Mouse (Mus musculus) R1 (cell line): ENCODE results near the gene Tmem253.

Source experiments
- DNase-seq: peaks from one replicate; pipeline ENCODE4 v3.0.0-alpha.2; 2018; ENCODE audit warnings: low read depth, low spot score

Gene Tmem253

DNA sequence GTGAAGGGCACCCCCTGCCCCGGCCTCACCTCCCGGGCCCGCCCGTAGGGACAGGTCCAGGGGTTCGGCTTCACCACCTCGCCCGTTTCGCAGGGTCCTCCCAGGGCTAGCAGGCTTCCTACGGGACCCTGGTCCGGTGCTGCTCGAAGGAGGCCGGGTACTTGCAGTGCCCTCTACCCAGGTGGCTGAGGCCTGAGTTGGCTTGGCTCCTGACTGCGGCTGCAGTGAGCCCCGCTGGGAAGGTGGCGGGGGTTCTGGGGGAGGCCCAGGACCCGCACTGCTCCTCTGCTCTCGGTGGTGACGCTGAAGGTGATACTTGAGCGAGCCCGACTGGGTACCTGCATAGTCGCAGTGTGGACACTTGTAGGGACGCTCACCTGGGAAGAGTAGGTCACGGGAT, 8.7 kb upstream of the Tmem253 start:
- no peak for DNase-seq

DNA sequence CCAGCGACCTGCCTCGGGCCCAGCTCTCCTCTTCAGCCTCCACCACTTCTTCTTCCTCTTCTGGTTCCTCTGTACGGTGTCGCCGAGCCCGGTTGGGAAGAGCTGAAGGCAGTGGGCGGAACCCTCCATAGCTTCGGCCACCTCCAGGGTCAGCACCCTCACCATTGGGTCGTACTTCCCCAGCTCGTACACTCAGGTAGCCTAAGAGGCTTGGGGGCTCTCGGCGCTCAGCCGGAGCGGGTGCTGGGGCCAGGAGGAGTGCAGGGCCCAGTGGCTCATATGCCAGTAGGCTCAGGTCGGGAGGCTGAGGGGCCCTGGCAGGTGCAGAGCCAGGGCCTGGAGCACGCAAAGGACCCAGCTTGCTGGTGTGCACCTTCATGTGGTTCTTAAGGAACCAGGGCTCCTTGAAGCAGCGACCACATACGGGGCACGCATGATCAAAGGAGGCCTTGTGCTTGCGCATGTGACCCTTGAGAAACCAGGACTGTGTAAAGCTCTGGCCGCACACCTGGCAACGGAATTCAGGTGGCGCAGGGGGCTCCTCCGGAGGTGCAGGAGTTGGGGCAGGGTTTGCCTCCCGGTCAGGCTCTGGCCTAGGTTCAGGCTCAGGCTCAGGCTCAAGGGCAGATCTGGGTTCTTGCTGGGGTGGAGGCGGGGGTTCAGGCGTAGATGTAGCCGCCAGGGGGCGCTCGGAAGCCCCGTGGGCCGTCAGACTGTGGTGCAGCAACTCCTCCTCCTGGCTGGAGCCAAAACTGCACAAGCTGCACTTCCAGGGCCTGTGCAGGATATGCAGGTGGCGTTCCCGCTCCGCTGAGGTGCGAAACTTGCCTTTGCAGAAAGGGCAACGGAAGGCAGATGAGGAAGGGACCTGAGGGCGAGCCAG, 6.9 kb upstream of the Tmem253 start:
- peak; percentile 97 for DNase-seq

DNA sequence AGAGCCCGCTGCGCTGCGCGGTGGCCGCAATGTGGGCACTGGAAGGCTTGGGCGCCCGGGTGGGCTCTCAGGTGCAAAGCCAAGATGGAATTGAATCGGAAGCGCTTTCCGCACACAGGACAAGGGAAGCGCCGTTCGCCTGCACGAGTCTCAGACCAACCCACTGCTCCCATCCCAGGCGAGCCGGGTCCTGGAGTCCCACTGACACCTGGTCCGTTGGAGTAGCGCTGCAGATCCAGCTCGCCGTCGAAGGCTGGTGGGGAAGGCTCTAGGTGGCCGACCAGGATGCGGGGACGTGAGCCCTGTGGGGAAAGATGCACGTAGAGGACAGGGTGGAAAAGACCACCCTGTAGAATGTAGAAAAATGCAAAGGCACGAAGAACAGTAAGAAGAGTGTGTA, 6.1 kb upstream of the Tmem253 start:
- no peak for DNase-seq

DNA sequence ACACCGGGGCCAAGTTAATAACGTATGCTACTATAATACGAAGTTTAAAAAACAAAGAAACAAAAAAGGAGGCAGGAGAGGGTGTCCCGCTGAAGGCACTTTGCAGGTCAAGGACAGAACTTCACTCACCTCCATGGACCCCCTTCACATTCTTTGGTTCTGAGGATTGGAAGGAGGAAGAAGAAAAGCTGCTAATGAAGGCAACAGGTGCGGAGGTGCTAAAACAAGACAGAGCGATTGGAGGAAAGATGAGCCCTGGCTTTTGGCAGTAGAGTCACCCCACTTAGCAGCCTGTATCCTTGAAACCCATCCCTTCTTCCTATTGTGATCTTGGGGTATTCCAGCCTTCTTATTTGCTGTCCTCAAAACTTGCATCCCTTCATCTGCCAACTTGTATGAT, 5.6 kb upstream of the Tmem253 start:
- DNase-seq = no peak

DNA sequence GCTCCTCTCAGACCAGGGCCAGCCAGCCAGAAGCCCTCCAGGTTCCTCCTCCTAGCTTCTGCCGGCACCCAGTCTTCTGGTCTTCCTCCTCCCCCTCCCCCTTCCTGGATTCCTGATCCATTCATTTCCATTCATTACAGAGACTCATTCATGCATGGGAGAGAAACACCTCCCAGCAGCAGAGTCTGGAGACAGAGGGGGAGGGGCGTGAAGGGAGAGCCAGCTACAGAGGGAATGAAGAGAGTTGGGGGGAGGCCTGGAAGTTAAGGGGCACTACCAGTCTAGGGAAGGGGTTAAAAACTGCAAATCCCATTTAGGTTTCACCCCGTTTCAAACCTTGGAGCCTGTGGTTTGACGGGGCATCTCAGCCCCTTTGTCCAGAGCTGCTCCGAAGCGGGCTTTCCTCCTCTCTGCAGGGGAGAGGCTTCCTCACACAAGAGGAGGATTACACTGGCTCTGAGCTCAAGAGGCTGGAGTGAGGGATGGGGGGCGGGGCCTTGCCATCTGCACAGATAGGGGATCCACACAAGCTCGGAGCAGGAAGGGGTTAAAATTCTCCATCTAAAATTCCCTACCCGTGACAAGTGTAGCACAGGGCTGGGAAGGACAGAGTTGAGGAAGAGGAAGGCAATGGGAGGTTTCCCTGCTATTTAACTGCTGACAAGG, 4.9 kb upstream of the Tmem253 start:
- peak; percentile 98 for DNase-seq

DNA sequence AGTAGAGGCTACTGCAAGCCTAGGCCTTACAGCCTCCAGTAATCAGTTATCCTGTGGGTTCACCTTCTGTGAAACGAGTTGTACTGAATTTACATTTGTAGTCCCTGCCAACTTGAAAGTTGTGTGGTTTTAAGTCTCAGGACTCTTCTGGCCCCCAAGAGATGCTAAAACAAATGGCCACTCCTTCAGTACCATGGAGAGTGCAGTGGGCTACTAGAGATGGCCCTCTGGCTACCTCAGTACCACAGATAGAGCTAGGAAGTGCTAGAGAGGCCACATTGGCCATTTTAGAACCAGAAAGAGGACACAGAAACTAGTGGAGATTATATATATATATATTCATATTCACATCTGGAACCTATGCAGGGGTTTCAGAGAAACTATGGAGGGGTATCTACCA, 3.8 kb upstream of the Tmem253 start:
- DNase-seq = peak; percentile 50

DNA sequence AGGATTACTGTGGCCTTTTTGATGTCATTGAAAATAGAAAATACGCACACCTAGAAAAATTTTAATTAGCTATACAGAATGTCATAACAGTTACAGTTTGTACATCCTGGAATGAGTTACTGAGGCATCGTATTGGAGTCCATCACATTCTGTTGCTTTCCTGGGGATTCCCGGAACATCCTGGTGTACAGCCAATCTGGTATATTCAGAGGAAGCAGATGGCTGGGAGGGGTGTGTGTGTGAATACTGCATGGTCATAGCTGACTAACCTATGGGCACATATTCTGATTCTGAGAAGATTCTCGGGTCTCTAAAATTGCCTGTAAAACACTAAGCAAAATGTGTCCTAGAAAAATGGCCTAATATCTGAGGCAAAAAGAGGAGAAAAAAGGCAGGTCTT, 3.4 kb upstream of the Tmem253 start:
- DNase-seq = no peak

DNA sequence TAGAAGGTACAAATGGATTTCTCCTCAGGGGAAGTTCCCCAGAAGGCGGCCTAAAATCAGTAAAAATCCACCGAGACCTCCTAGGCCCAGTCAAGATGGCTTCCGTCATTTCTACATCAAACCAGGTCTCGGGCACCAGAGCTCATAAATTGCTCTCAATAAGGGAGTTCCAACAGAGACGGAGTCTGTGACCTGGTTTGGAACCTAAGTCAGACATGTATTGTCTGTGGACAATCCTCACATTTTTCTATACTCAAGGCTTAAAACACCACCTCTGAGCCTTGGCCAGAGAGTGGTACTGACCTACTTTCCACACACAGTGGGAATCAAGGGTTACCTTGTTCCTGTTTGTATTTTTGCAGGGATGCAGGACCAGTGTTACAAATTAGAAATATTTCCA, 2.9 kb upstream of the Tmem253 start:
- no peak for DNase-seq

DNA sequence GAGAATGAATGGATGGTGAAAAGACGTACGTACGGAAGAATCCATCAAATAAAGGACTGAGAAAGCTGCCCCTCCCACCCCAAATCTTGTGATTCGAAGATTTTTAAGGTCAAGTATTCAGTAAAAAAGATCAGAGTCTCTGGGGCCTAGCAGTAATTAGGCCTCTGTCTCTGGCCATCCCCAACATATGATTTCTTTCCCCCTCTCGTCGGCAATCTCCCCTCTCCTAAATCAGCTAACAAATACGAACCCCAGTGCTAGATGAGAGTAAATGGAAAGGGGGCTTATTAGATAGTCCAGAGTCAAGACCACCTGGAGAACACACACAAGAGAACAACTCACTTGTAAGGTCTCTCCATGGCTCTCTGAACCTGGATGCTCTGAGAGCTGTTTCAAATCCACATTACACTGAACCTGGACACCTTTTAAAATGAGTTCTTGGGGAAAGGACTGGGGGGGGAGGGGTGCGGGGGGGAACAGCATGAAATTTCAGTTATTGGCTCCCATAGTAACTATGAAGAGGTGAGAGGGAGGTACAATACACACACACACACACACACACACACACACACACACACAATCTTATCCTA, 2.3 kb upstream of the Tmem253 start:
- DNase-seq = no peak

DNA sequence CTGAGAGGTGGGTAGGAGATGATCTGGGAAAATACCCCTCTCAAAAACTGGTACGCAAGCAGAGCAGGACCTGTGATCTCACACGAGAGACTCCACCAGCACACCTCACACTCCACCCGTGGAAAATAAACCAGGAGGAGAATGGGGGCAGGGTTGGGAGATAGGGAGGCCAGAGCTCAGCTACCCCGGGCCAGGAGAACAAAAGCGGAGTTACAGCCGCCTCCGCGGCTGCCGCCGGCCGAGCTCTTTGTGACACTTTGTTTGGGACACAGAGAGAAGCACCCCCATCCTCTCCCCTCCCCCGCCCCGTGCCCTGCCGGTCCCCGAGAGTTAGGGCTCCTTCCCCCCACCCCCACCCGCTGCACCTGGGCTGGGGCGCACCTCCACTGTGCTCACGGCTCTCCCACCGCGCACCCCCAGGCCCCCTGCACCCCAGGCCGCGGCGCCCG, 1.7 kb upstream of the Tmem253 start:
- DNase-seq = peak; percentile 72

DNA sequence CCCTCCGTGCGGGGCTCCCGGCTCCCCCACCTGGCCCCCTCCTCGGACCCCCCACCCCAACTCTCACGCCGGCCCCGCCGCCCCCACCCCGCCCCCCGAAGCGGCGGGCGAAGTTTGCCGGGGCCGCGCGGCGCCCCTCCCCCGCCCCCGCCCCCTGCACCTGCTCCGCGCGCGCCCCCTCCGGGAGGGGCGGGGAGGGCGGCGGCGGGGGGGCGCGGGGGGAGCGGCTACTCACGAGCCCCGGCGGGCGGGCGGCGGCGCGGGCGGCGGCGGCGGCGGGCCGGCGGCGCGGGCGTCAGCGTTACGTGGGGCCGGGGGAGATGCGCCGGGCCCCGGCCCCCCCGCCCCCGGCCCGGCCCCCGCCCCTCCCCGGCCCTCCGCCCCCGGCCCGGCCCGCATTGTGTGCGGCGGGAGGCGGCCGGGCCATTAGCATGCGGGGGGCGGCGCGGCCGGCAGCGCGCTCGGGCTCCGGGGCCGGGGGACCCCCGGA, 1.1 kb upstream of the Tmem253 start:
- DNase-seq = no peak

DNA sequence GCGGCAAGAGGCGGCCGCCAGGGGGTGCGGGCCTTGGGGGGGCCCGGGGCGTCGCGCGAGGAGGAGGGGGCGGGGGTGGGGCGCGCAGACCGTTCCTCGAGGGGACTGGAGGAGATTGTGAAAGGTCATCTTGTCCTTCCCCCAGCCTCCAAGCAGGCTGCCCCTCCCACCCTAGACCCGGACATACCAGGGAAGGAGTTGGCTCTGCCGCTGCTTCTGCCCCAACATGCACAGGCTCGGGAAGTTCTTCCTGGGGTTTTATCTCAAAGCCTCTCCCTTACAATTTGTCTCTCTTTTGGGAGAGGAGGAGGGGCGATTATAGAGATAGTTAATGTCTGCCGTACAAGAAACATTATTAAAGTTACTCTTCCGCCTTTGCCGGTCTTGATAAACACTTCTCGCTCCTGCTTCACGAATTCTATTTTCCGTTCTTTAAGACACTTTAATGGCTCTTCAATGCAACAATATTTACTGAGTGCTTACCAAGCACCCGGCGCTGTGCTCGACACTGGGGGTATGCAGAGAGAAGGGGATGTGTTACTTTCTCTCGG, 622 bp upstream of the Tmem253 start:
- peak; percentile 91 for DNase-seq

DNA sequence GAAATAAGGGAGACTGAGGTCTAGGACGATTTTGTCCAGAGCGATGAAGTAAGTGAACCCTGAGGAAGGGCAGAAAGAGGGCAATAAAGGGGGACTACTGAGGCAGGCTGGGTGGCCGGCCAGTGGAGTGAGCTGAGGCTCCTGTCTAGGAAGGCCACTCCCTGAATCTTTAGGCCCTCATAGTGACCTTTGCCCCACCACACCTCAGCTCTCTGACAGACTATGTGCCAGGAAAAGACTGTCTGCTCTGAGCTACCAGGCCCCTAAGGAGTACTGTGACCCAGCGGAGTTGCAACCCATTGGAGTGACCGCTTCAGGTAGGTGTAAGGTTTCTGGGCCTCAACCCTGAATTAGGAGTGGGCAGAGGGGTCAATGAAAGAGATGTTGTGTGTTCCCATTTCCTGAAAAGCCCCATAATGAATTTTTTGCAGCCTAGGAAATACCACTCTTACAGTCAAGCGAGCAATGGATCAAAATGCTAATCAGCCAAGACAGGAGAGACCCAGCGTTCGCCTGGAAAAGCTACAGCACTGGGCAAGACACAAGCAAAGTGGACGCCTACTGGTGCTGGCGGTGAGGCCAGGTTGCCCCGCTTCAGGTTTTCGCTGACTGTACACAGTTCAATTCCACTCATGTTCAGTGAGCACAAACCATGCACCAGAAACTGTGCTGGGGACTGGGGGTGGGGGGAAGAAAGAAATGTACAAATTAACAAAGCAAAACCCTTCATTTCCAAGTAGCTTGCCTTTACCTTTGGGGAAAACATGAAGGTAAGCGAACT, 1.4 kb downstream of the Tmem253 start:
- peak; percentile 43 for DNase-seq

DNA sequence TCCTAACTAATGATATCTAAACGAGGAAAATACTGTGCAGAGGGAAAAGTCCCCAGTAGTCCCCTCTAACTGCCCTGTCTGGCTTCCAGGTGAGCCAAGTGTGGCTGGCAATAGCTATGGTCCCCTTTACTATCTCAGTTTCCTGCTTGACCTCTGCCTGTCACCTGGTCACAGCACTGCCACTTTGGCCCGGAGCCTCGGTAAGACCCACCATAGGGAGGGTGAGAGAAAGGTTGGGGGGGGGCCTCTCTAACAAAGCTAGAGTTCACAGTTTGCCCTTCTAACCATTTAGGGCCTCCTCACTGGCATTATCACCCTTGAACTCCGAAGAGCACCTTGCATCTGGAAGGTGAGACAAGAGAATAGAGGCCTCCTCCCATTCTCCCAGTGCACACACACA, 2.2 kb downstream of the Tmem253 start:
- DNase-seq = no peak

DNA sequence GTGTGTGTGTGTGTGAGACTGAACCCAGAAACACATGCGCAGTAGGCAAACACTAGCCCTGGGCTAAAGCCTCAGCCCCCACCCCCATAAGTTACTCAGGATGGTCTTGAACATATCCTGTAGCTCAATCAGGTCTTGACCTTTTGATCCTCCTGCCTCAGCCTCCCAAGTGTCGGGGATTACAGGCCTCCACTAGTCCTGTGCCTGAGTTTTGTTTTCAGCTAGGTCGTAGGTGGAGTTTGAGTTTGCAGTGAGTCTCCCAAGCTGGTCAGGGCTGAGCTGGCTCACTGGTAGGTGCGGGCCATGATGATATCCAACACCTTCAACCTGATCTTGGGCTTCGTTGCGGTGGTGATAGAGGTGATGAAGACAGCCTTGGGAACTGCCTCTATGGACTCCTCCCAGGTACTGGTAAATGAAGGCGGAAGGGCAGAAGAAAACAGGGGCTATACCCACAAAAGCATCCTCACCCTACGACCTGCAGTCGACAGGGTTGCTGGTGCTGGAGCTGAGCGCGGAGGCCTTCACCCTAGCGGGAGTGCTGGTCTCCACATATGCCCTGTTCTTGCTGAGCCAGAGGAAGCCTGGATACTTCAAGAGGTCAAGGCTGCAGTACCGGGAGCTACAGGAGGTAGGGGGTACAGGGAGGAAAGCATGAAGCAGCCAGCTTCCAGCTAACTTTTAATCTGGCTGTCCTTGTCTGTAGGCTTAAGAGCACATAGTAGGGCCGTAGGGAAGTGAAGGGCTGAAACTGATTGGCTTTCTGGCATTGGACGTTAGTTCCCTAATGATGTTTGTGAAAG, 3.0 kb downstream of the Tmem253 start:
- DNase-seq = peak; percentile 66

DNA sequence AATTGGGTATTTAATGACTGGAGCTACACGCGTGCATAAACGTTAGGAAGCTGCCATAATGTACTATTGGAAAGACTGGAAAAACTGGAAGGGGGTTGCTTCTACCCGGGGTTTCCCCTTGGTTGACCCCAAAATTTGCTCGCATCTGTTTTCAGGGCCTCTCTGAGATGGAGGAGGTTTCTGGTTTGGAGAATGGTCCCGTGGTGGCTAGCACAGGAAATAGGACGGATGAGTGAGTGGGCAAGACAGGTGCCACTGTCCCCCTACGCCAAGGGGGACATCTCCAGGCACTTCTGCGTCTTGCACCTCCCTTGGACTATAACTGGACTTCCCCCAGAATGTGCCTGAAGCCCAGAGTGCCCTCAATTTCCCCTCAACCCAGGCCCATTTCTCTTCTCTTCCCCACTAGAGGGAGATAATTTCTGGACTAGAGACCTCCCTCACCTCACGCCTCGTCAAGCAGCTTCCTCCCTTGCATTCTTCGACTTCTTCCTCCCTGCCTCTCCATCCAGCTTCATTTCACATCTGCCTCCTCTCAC, 3.7 kb downstream of the Tmem253 start:
- DNase-seq = no peak

DNA sequence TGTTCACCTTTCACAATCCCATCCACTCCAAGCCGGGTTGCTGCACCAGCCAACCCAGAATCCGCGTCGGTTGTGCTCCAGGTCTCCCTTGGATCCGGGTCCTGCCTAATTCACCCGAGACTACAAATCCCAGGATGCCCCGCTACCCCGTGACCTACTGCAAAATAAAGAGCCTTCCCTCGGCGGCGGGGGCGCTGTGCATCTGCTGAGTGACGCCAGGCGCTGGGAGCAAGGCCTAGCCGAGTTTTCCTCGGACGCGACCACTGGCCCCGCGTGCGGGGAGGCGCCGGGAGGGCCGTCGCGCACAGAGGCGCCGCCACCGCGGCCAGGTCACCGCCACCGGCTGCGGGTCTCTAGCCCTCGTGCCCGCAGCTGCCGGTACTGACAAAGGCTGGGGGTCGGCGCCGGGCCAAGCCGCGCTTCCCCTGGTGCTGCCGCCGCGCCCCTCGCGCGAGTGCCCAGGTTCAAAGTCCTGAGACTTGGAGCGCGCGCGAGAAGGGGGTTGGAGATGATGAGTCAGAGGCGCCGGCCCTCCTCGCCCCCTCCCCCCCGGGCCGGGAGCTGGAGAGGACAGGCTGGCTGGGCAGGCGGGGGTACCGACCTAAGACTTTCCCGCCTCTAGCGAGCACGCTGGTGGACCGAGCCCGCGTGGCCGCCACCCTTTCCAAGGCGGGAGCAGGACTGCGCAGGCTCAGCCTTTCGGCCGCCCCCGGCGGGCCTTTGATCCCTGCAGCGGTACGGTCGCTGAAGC, 4.3 kb downstream of the Tmem253 start:
- peak; percentile 98 for DNase-seq

DNA sequence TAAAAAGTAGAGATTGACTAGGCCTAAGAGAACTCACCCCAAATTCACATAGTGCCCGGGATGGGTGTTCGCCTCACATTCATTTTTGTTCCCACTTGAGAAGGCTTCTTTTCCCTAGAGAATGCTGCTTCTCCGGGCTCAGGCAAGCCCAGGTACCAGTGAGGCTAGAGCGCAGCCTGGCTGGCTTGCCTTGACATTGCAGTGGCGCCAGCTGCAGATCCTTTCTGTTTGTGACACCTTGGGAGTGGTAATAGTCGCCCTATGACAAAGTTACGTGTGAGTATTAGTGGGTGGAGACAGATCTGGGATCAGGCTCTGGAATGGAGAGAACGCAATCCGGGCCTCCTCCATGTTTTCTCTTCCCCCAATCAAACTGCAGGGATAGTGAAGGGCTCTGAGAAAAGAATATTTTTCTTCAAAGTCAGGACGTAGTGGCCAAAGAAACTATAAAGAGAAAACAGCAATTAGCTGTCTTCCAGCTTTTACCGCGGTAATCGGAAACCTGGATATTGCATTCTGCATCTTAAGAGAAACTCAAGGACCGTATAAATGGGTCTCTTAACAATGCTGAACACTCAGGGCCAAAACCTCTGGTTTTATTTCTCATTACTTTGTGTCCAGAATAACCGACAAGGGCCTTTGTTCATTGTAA, 5.2 kb downstream of the Tmem253 start, which contains the start of gene Zfp219:
Gene Zfp219 (minus strand): TSS at position 248 of the 652 bp plus-strand sequence.
- peak; percentile 95 for DNase-seq

DNA sequence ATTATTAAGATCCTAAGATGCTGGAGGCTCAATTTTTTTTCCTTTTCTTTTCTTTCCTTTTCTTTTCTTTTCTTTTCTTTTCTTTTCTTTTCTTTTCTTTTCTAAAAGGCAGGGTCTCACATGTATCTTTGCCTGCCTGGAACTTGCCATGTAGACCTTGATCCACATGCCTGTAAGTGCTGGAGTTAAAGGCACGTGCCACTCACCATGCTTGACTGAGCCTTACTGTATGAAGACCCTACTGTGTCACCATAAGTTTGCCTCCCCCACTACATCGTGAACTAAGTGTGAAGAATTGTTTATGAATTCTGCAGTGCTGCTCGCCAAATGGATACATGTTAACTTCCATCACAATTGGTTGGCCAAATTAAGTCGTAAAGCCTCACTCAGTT, 5.7 kb downstream of the Tmem253 start:
- peak; percentile 27 for DNase-seq
